Mouse (Mus musculus): ENCODE measurements around the gene Mical3.

The Mical3 gene

DNA sequence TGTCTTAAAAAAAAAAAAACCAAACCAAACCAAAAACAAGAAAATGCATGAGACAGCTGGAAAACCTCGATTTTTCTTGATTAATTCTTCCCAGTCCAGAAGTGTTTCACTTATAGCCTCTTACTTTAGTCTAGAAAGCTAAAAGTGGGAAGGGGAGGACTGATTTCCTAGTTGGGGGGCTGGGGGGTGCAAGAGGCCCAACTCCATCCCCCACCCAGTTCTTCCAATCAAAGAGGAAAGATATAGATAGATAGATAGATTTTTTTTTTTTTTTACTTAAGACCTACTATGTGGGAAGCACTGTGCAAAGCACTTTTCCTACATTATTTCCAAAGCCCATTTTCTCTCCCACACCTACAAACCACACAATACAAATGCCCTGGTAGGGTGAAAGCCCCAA lies 22.7 kb downstream of the Mical3 start:
- no peak for DNase-seq

DNA sequence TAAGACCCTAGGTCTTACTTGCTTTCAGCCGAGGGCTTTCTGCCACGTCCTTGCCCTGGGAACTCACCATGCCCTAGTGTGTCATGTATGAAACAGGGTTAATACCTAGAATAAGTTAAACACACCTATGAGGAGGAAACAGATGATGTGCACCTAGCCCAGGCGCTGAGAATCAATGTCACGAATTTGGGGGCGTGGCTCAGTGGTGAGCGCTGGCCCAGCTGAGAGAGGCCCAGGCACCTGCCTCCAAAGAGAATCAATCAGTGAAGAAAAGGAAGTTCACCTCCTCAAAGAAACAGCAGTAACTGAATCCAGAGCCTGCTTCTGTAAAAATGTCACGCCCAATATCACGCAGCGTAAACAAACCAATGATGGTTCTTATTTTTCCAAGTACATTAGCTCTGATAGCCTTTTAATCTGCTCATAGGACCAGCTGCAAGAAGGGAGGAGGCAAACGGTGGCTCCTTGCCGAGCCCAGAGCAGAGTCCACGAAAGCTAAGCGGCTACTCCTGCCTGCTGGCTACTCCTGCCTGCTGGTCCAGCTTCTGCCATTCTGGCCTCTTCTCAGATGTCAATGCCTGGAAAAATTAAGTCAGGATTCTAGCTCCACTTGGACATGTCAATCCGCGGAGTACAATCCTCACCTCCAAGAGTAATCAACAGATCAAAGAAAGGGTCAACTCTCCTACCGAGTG lies 23.9 kb downstream of the Mical3 start:
- peak; percentile 70 for DNase-seq

DNA sequence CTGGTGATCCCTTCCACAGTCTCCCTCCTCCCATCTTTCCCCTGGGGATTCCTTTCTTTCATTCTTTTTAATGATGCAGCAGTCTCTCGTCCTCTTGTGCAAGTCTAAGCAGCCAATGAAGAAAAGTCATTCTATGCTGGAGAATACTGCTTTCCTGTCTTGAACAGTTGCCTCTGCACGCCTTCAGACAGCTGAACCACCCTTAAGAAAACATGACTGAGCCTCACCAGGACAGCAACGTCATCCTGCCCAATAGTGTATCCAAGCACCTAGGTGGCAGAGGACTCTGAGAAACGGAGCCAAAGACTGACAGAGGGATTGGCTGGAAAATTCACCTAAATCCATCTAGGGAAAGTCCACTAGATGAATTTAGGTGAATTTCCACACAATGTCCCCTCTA lies 25.1 kb downstream of the Mical3 start:
- DNase-seq, result no peak

DNA sequence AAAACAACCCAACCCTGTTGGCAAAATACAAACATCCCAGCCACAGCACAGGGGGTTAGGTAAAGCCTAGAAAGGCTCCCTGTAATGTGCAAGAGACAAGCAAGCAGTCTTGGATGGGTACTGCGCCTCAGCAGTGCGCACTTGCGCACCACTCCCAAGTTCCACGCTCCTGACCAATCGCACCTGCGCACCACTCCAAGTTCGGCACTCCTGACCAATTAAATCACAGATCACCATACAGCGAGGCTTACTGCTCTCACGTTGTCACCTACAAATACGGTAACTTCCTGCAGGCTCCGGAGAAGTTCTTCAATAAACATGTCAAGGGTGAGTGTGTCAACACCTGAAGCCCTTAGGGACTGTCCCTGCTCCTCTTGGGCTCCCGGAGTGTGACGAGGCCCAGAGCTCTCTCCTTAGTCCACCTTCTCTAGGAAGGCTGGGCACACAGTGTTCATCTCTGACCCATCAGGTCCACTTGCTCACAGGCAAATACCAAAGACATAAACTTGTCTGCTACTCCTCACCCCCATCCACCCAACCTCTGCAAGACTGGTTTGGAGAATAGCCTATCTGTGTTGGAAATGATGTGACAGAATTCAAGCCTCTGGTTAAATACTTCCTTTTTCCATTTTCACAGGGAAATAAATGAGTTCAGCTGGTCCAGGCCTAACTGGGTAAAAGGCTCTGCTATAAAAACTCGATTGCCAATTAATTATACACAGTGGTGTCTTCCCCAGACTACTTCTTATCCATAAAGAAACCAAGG lies 27.2 kb downstream of the Mical3 start:
- DNase-seq, result no peak

DNA sequence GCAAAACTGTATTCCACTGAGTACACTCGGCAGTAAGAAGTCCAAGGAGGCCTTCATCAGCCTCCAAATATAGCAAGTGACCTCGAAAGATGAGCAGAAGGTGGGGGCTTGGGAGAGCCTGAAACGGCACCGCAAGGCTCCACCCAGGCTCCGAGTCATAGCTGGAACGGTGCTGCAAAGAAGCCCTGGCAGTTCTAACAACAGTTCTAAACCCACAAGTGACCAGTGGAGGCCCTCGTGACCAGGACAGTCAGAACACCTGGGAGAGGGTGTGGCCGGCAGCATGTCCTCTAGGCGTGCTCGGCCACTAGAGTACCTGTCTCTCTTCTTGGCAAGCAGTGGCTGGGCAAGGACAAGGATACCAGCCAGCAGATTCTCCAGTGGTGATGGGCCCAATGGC lies 27.9 kb downstream of the Mical3 start:
- no peak for DNase-seq

DNA sequence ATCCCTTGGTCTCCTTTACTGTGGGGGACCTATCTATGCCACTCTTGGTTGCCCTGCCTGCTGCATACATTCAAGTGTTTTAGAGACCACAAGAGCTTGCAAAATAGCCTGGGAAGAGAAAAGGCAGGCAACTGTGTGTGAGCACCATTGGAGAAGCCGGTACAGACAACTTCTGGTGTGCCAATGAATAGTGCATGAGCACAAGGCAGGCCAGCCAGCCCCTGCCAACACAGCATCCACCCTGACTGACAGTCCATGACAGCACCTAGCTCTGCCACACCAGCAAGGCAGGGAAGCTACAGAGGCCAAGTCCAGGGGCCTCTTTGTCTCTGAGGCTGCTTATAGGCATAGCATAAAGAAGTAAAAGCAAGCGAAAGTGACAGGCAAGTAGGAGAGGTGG lies 28.7 kb downstream of the Mical3 start:
- DNase-seq, result no peak

DNA sequence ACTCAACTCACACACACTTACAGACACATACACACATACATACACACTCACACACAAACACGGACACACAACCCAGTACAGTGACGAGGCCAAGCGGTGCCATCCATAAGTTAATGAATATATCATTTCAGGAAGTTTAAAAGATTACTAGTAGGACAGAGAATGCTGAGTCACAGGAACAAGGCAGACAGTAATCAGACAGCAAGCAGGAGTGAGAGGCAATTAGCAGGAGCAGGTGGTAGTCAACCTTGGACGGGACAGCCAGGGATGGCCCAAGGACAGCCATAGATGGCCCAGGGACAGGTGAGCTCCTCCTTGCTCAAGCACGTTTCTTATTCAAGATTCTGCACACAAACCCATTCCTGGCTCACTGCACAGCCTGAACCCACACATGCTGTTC lies 29.6 kb downstream of the Mical3 start:
- DNase-seq, result peak; percentile 20

DNA sequence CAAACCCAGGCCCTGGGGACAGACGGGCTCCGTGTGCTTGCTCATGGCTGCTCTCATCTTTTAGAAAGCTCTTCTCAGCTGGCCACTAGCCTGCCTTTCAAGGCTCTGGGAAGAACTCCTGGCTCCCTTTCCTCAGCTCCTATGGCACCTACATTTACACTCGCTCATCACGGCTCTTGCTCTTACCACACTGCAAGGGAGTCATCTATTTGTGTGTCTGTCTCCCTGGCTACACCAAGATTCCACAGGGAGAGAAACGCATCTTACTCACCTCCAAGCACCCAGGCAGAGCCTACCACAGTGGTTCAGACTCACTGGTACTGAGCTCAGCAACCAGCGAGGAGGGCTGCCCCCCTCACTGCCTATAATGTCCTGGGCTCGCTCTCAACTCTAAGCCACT lies 31.0 kb downstream of the Mical3 start:
- no peak for DNase-seq

DNA sequence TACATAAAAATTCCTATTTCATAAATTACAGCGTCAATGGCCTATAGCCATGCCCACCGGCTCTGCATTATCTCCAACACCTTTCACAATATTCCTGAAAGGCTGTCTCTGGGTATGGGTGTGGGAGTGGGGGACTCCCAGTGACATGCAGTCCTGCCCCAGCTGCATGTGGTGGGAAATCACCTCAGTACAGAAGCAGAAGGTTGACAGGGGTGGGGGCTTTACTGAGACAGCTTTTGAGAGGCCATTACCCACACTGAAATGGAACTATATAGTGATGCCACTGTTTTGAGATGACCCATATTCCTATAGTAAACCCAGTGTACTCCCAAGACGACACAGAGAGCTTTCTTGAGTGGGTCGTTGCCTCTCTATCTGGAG lies 31.6 kb downstream of the Mical3 start:
- DNase-seq, result no peak

DNA sequence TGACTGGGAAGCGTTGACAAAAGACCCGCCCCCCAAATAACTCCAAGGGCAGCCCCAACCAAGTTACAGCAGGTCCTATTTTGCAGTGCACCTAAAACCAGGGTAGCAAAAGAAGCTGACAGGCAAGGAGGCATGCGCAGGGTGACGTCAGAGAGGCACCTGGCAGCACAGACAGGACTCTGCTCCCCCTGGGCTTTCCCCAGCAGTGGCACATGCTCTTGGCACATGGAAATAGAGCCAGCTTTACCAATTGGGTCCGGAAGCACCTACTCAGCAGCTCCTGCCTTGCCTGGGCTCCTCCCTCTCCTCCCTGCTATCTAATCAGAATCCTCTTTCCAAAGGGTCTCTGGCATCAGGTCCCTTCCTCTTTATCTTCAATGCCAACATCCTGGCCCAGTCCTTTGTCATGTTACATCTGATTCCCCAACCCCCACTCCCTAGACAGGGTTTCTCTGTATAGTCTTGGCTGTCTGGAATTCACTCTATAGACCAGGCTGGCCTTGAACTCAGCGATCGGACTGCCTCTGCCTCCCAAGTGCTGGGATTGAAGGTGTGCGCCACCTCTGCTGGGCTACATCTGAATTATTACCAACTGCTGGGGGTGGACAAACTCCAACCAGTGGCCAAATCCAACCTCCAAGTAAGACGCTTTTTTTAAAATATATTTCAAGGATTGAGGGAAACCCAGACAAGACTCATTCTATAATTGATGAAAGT lies 32.1 kb downstream of the Mical3 start:
- DNase-seq, result peak; percentile 44

DNA sequence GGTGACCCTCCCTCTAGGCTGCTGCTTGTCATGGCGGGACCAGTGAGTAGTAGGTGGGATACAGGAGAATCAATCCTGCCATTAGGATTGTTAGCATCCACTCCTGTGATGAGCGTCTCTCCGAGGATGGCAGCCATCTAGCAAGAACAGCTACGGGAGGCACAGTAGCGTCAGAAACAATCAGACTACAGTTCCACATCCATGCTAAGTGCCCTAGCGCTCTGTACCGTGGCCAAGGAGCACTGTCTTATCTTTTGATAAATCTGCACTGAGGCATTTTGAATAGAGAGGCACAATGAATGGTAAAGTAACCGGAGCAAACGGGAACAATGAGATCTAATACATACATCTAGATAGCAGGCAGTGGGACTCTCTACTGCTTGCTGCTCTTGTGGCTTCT lies 32.7 kb downstream of the Mical3 start:
- no peak for DNase-seq

DNA sequence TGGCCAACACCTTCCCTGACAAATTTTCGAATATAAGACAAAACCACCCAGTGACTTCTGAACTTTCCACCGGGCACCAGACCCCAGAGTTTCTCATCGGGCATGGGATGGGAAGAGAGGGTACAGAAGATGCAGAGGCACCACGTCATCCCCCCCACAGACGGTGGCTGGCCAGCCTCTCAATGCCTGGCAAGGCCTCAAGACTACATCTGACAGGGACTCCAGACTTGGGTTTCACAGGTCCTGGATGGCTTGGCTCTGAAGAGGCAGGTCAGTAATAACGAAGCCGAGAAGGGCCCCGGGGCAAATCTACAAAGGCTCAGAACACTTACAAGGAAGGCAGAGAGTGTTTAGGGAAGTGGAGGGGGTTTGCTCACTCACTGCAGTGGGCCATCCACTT lies 33.9 kb downstream of the Mical3 start:
- DNase-seq, result no peak

DNA sequence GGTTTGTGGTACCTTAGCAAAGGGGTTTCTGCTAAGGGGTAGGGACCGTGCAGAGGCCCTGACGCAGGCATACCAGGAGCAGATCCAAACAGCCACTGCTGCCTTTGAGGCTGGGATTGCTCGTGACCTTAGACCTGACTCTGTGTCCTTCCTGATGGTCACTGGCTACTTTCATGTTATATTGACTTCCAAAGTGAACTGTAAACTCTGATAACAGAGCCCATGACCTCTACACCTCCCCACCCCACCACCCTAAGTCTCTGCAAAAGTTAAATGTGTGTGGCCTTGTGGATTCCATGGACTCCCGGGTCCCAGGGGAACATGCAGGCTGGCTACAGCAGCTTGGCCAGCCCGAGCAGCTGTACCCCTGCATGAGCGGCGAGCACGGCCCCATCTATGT lies 34.4 kb downstream of the Mical3 start:
- DNase-seq, result no peak

DNA sequence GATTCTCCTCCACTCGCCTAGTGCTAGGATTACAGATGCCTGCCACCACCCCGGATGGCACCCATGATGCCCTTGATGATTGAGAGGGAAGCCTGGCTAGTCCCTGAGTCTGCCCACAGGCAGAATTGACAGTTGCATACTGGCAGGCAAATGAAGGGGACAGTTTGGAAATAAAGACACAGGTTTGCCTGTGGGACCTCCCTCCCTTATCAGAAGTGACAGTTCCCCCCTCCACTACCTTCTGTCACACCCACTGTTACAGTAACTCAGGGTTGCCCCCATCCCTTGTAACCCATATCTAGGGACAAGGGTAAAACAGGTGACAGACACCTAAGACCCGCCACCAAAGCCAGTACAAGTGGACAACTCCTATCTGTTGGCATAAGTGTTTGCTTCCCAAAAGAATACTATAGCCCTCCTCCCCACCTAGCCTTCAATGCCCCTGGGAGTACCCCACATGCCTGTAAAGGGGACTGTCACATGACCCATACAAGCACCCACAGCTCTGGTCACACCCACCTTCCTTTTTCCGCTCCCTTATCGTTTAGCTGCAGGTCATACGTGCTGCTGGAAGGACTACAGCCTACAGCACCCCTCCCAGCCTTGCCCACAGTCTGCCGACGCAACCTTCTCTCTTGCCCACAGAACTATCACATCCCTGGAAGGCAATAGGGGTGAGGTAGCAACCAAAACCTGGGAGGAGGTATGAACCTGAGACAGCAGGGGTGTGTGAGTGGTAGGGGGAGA lies 37.0 kb downstream of the Mical3 start:
- DNase-seq, result no peak

DNA sequence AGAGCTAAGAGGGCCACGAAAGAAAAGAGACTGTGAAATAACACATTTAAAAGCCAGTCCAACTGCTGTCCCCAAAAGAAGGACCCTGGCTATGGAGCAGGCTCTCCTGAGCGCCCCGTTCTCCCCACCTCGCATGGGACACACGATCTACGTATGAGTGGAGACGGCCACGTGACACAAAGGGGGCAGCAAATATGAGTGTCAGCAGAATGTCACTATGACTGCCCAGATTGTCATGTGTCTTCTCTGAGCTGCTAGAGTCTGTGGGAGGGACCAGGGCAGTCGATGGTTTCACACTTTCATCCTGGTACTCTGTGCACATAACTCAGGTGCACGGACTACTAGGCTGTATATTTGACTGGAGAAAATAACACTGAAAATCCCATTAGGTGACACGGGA lies 40.0 kb downstream of the Mical3 start:
- DNase-seq, result no peak

DNA sequence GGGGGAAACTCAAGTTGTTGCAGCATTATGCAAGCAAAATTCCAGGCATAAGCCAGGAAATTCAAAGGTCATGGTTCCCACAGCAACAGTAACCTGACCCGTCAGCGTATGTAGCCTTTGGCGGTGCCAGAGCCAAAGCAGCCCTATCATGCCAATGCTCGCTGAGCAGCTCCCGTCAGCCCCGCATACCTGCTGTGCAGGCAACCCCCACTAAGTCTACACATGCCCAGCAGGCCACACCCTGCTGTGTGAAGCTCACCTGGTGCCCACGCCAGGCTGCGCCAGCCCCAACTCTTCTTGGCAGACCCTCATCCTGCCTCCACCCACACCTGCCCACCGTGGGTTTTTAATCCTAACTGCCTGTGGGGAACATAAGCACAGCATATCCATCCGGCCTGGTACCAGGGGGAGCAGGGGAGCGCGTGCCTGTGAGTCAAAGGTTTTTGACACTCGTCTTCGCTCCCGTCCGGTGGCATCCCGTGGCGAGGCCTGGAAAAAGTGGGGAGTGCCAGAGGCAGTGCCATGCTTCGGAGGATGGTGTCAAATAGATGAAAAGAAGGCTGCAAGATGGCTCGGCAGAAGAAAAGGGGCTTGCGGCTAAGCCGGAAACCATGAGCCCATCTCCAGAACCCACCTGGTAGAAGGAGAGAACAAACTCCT lies 43.1 kb downstream of the Mical3 start:
- DNase-seq, result peak; percentile 90

DNA sequence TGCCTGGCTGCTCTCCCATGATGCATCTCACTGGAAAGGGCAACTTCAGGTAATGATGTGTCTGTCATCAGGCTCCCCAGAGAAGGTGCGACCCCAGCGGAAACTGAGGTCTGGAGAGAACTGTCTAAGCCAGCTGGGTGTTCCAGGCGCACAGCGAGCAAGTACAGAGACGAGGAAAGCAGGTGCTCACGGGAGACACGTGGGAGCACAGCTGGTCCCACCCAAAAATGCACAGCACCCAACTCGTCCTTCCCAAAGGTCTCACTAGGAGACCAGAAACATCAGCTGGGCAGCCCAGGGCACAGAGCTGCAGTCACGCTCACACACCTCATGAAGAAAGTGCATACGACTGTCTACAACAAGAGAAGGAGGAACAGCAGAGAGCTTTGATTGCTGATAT lies 43.7 kb downstream of the Mical3 start:
- DNase-seq, result no peak

DNA sequence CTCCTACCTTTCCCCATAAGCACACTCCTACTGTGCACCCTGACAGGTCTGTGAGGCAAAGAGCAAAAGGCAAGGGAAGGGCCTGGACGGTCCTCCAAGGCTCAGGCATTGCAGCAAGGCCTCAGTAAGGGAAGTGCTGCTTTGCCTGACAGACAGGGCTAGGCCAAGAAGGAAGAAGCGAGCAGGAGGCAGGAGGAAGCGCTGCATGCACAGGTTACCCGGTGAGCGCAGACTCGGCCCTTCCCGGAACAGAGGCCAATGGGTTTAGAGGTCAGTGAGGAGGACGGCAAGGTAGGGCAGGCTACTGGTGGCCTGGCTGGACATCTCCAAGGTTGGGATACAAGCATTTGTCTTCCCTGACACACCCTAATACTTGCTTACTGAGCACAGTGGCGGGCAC lies 44.6 kb downstream of the Mical3 start:
- DNase-seq, result no peak

DNA sequence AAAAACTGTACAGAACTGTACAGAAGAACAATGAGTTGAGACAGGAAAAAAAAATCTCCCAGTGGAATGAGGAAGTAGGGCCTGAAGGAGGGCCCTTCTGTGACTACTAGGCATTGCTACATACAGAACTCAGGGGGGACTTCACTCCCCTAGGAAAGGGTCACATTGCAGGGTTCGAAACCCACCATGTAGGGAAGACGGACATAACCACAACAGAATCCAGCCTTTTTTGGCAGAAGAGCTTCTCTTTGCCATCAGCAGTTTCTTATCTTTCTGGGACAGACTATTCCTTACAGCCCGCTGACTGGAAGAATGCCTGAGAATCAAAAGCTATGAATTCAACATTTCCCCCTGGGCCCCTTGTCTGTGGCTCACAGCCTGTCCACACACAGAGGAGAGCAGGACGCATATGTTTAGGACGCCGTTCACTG lies 46.7 kb downstream of the Mical3 start:
- no peak for DNase-seq

DNA sequence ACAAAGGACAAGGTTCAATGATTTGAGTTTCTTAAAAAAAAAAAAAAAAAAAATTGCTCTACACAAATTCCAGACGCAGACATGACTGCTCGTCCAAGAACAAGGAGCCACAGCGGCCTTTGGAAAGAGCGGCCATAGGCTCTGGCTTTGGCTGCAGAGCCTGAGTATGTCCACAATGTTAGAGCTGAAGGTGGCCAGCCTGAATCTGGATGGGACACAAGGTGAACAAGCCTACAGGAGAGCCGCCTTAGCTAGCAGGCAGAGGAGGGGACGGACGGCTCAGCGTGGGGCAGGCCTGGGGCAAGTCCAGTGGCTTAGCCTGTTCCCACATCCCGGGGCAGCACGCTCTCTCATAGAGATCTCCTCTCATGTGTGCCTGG lies 48.7 kb downstream of the Mical3 start:
- peak; percentile 41 for DNase-seq

DNA sequence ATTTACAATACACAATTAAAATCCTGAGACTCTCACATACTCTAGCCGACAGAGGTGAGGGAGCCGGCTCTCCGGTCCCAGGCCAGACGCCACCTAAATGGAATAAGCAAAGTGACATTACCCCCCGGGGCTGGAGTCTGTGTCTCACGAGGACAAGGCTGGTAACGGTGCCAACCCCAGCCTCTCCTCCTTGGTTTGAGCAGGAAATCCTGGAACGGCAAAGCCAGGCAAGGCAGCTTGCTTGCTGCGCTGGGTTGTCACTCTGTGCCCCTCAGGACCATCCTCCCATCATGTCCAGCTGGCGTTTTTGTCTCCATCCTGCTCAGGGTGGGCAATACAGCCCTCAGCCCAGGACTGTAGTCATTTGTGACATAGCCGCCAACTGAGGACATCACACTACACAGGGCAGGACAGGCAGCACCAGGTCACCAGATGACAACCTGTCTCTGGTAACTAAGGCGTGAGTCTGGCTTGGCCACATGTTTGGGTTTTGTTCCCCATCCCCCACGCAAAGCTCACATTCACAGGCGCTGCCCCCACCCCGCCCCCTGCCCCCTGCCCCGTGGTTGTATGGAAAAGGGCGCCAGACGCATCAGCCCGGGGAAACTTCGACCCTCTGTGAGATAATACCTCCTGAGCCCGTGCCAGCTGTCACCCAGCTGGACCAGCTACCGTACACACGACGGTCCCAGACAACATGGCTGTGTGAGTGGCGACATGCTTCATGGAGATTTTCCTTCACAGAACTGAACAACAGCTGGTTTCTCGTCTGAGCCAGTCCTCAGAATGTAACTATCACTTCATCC lies 49.3 kb downstream of the Mical3 start:
- DNase-seq, result no peak

DNA sequence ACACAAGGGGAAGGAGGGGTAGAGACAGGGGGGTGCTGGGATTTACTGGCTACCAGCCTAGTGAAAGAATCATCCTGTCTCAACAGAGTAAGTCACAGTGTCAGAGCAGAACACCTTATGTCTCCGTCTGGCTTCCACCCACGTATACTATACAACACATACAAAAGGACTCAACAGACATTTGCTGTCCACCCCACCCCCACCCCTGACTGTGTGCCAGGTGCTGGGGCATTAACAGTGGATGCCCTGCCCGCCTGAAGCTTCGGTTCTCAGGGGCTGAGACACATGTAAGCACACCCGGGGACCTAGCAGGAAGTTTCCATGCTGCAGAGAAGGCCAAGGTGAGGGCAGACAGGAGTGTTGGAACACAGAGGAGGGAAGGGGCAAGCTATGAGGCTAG lies 52.6 kb downstream of the Mical3 start:
- DNase-seq, result no peak

Data from kidney, adult 9 months (tissue).